Mouse (Mus musculus): ENCODE data around the gene Chml. TPM values are rescaled to one million over a fixed set of nuclear protein-coding genes. Genes with fewer than 3 reads are reported as not detected.

The Chml gene
- 1 to 10 TPM; 1.3 to 2.0 TPM for polyA plus RNA-seq (2017; shearing (Covaris generic))

GRCm38 (mm10) chr1:175692246-175692996 lies at the start of gene Chml, which contains the start of gene Opn3:
Gene Chml, minus strand, starts transcription at chr1:175692901.
Gene Opn3, minus strand, starts transcription at chr1:175692776.

GRCm38 (mm10) chr1:175698293-175698692 lies 5.6 kb upstream of the Chml start, which contains the start of gene Wdr64:
Gene Wdr64, plus strand, starts transcription at chr1:175698593.

Other genes with a start within 250 kb of the Chml start
- gene Rgs7, start 200.4 kb downstream of the Chml start, polyA plus RNA-seq (2017; shearing (Covaris generic)) = not detected
- gene Kmo, start 72.5 kb downstream of the Chml start, polyA plus RNA-seq (2017; shearing (Covaris generic)) = 1 to 10 TPM in 1 of 2 experiments, under 1 TPM in 1; 0.70 to 2.8 TPM
- gene Fh1, start 67.3 kb downstream of the Chml start, polyA plus RNA-seq (2017; shearing (Covaris generic)) = 10 to 100 TPM; 56.4 to 58.6 TPM
- gene Opn3, start 125 bp downstream of the Chml start, polyA plus RNA-seq (2017; shearing (Covaris generic)) = under 1 TPM in 1 of 2 experiments, not detected in 1; 0.22 TPM
- not detected for gene Wdr64, start 5.7 kb upstream of the Chml start, polyA plus RNA-seq (2017; shearing (Covaris generic))
- gene Exo1, start 187.7 kb upstream of the Chml start, polyA plus RNA-seq (2017; shearing (Covaris generic)) = 1 to 10 TPM; 1.5 to 1.8 TPM
- 1 to 10 TPM in 1 of 2 experiments, under 1 TPM in 1; 0.30 to 2.3 TPM for gene Gm38100, start 227.4 kb upstream of the Chml start, polyA plus RNA-seq (2017; shearing (Covaris generic))